ENCODE assay signal across 9 mouse cellular contexts in the genomic region with DNA sequence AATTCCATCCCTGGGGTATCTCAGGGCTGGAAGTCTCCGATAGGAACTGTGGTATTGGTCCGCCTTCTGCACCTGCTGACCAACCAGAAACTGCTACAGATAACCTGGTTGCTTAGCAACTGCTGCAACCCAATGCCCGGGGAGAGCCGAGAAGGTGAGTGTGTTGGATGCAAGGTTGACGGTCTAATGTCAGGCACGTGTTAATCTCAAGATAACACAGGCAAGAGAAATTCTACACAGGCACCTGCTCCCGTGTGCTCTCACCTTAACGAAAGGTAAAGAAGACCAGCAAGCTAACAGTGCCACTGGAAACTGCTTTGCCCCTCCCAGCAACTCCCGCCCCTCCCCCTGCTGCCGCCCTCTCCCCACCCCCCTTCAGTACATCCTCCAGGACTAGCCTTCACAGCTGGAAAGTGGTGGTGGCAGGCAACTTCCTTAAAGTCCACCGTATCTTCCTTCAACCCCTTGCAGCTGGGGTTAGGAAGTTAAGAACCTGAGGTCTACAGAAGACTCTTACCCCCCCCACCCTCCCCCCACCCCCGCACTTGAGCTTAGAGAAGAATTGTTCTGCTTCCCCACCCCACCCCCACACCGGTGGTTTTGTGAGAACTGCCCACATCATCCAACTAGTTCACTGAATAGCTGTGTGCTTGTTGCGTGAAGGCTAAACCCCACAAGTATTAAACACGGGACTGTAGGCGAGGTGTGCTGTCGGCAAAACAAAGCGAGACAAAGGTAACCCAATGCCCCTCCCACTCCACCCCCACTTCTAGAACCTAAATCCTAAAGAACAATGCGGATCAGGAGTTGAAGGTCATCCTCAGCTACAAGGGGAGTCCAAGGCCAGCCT. TPM values are rescaled to one million over a fixed set of nuclear protein-coding genes. Genes with fewer than 3 reads are reported as not detected.
DNase-seq lines count a peak whose midpoint lies in the region; ATAC-seq and TF ChIP-seq lines count a peak whose summit lies in the region.
"Had no signal": no experiment of that assay in that cellular context is flagged by ENCODE, and none has a peak within 500 bp of the region (broad histone marks: within the 10 kb centered on the region; RNA-seq: fewer than 3 reads in every experiment).

No protein-coding gene starts in this region.

- no peaks in the 10 kb centered on the region for H3K79me2 ChIP-seq in CH12.LX (replicated peaks; ENCODE audit: control insufficient read depth, extremely low read depth, insufficient read depth, poor library complexity, severe bottlenecking)

- no peak overlapping the region for H3K27ac ChIP-seq in heart, embryonic 13.5 days (replicated peaks)
- no peak overlapping the region for H3K27ac ChIP-seq in CH12.LX (ENCODE audit: insufficient read depth, low read depth)
- no peak overlapping the region for H3K27ac ChIP-seq in forebrain, embryonic 14.5 days (ENCODE audit: low read depth, low read length)
- no peak overlapping the region for H3K27ac ChIP-seq in liver, embryonic 14.5 days

- H3K27me3 ChIP-seq in heart, embryonic 13.5 days (replicated peaks) = no peaks in the 10 kb centered on the region
- H3K27me3 ChIP-seq in CH12.LX (replicated peaks) = peaks cover 9% of the 10 kb centered on the region
- H3K27me3 ChIP-seq in forebrain, embryonic 14.5 days (replicated peaks; ENCODE audit: control insufficient read depth, insufficient read depth, low read length) = no peaks in the 10 kb centered on the region
- H3K27me3 ChIP-seq in liver, embryonic 14.5 days (ENCODE audit: control insufficient read depth, insufficient read depth, low read length) = peaks cover 7% of the 10 kb centered on the region
- H3K27me3 ChIP-seq: Patski had no signal

- no peak overlapping the region; the same call in 1 of the 2 replicates for H3K4me3 ChIP-seq in heart, embryonic 13.5 days
- H3K4me3 ChIP-seq in CH12.LX (replicated peaks in 1 of 3; ENCODE audit: low read depth in 2 of 3, low read length in 2 of 3, poor library complexity in 1 of 3) = no peak overlapping the region
- H3K4me3 ChIP-seq in forebrain, embryonic 14.5 days (ENCODE audit: low read depth, low read length) = no peak overlapping the region
- no peak overlapping the region for H3K4me3 ChIP-seq in liver, embryonic 14.5 days (ENCODE audit: insufficient read depth in 1 of 2, low read depth in 2 of 2, low read length in 2 of 2)

- ATAC-seq in heart, embryonic 13.5 days (ENCODE audit: extremely low read depth, insufficient number of reproducible peaks, low FRiP score, low TSS enrichment) = no peak
- peak; percentile 66 for ATAC-seq in forebrain, embryonic 14.5 days
- ATAC-seq in liver, embryonic 14.5 days (ENCODE audit: insufficient read depth) = peak; percentile 32; the same call in 1 of the 2 replicates
- ATAC-seq: Patski had no signal

- H3K4me2 ChIP-seq in heart, embryonic 13.5 days = peak overlapping the region; percentile 42
- H3K4me2 ChIP-seq in CH12.LX (ENCODE audit: insufficient read depth, low read depth, poor library complexity, severe bottlenecking) = peak overlapping the region; percentile 25; the same call in 1 of the 2 replicates
- H3K4me2 ChIP-seq in forebrain, embryonic 14.5 days (ENCODE audit: low read length) = peak overlapping the region; percentile 9; the same call in 1 of the 2 replicates
- H3K4me2 ChIP-seq in liver, embryonic 14.5 days (ENCODE audit: low read depth) = no peak overlapping the region

- no peak for TF ChIP-seq EP300 in CH12.LX (IDR thresholded peaks at IDR 0.05; ENCODE audit: low read length)
- TF ChIP-seq EP300 in liver, embryonic 14.5 days (IDR thresholded peaks at IDR 0.05; ENCODE audit: low read depth) = no peak

- 23% methylated on average over 19 of the region's 19 CpGs for WGBS in heart, embryonic 13.5 days
- 14% methylated on average over 19 of the region's 19 CpGs for WGBS in forebrain, embryonic 14.5 days
- WGBS in liver, embryonic 14.5 days (ENCODE audit: insufficient replicate concordance) = 6% methylated on average over 19 of the region's 19 CpGs

- no peak overlapping the region for H3K9ac ChIP-seq in heart, embryonic 13.5 days
- no peak overlapping the region for H3K9ac ChIP-seq in CH12.LX (ENCODE audit: insufficient read depth, low read depth)
- H3K9ac ChIP-seq in forebrain, embryonic 14.5 days (ENCODE audit: low read length) = no peak overlapping the region
- no peak overlapping the region for H3K9ac ChIP-seq in liver, embryonic 14.5 days (replicated peaks)

- TF ChIP-seq CTCF in CH12.LX (conservative IDR thresholded peaks at IDR 0.05 in 1 of 2, IDR thresholded peaks at IDR 0.05 in 1 of 2; ENCODE audit: low read depth in 2 of 2, low read length in 2 of 2) = no peak
- TF ChIP-seq CTCF in liver, embryonic 14.5 days (IDR thresholded peaks at IDR 0.05; ENCODE audit: low read depth) = no peak

- in situ Hi-C loops in CH12.LX (cut with MboI; ENCODE audit: low pct_ligation_motif_present, low pct_unique_long_range_greater_than_20kb, low sequenced_read_pairs) = no loop called here

- H3K9me3 ChIP-seq in heart, embryonic 13.5 days = no peaks in the 10 kb centered on the region
- H3K9me3 ChIP-seq in CH12.LX (replicated peaks; ENCODE audit: low read length) = no peaks in the 10 kb centered on the region
- no peaks in the 10 kb centered on the region for H3K9me3 ChIP-seq in forebrain, embryonic 14.5 days (replicated peaks; ENCODE audit: control insufficient read depth, low read length)
- no peaks in the 10 kb centered on the region for H3K9me3 ChIP-seq in liver, embryonic 14.5 days (ENCODE audit: control insufficient read depth, low read length)

- no peak for TF ChIP-seq RAD21 in CH12.LX (IDR thresholded peaks at IDR 0.05; ENCODE audit: low read depth, low read length)

- dilution Hi-C loops in CH12.LX (cut with MboI; ENCODE audit: extremely low pct_ligation_motif_present, extremely low pct_unique_long_range_greater_than_20kb, low sequenced_read_pairs) = no loop called here

- TF ChIP-seq POLR2A in CH12.LX (IDR thresholded peaks at IDR 0.05; ENCODE audit: low read depth, low read length) = no peak

- no peak for DNase-seq in heart, adult 8-10 months (ENCODE audit: low spot score)
- DNase-seq in CH12.LX (ENCODE audit: extremely low read depth) = peak; percentile 17
- peak; percentile 41 for DNase-seq in forebrain, embryonic 14.5 days (ENCODE audit: low spot score)
- no peak for DNase-seq in liver, embryonic 14.5 days (ENCODE audit: low read depth in 3 of 3, low spot score in 3 of 3)
- DNase-seq in thymus, postnatal 4 days = peak; percentile 78
- no peak for DNase-seq in layer of hippocampus, adult 11-12 months (ENCODE audit: low spot score)
- DNase-seq in left cerebral cortex, adult 11 months (ENCODE audit: low spot score) = no peak

- peaks cover 58% of the 10 kb centered on the region for H3K4me1 ChIP-seq in heart, embryonic 13.5 days
- peaks cover 3 to 35% of the 10 kb centered on the region in 2 experiments; a peak in 2 of 4 replicates for H3K4me1 ChIP-seq in CH12.LX (ENCODE audit: control insufficient read depth in 1 of 2, insufficient read depth in 2 of 2)
- H3K4me1 ChIP-seq in forebrain, embryonic 14.5 days (ENCODE audit: control insufficient read depth, insufficient read depth, low read length) = no peaks in the 10 kb centered on the region; the same call in none of the 2 replicates
- H3K4me1 ChIP-seq in liver, embryonic 14.5 days (replicated peaks; ENCODE audit: control insufficient read depth in 2 of 2, insufficient read depth in 2 of 2, low read length in 1 of 2) = peaks cover 0 to 15% of the 10 kb centered on the region in 2 experiments; a peak in 2 of 4 replicates

- H3K36me3 ChIP-seq in heart, embryonic 13.5 days = no peaks in the 10 kb centered on the region
- H3K36me3 ChIP-seq in CH12.LX (replicated peaks in 1 of 2; ENCODE audit: control insufficient read depth in 1 of 2, insufficient read depth in 1 of 2, low read length in 1 of 2) = no peaks in the 10 kb centered on the region
- no peaks in the 10 kb centered on the region for H3K36me3 ChIP-seq in forebrain, embryonic 14.5 days (ENCODE audit: control insufficient read depth, insufficient read depth, low read length)
- H3K36me3 ChIP-seq in liver, embryonic 14.5 days (replicated peaks; ENCODE audit: control insufficient read depth, insufficient read depth, low read depth) = no peaks in the 10 kb centered on the region

TF ChIP-seq in CH12.LX, 34 proteins besides CTCF, POLR2A, EP300 and RAD21:
- TF ChIP-seq USF2 (conservative IDR thresholded peaks at IDR 0.05; ENCODE audit: low read depth, low read length) (no peak), ZC3H11A (IDR thresholded peaks at IDR 0.05; ENCODE audit: low read depth, low read length) (no peak), POLR2AphosphoS2 (IDR thresholded peaks at IDR 0.05; ENCODE audit: low read depth, low read length) (no peak), MEF2A (IDR thresholded peaks at IDR 0.05; ENCODE audit: borderline replicate concordance, low read depth, low read length) (no peak), BHLHE40 (IDR thresholded peaks at IDR 0.05; ENCODE audit: low read depth, low read length) (no peak), MXI1 (IDR thresholded peaks at IDR 0.05; ENCODE audit: low read depth, low read length) (no peak), ZKSCAN1 (IDR thresholded peaks at IDR 0.05; ENCODE audit: borderline replicate concordance, low read depth, low read length) (no peak), USF1 (IDR thresholded peaks at IDR 0.05; ENCODE audit: low read depth, low read length) (no peak), KAT2A (IDR thresholded peaks at IDR 0.05; ENCODE audit: insufficient replicate concordance, low read length) (no peak), ZNF384 (IDR thresholded peaks at IDR 0.05; ENCODE audit: low read depth, low read length) (no peak), PAX5 (IDR thresholded peaks at IDR 0.05; ENCODE audit: low read length) (no peak)

RNA-seq across cellular contexts. Expression of a gene that starts 44.1 kb away (rescaled TPM):
- polyA plus RNA-seq in heart, embryonic 13.5 days (2015; fragmentation: Nextera tagmentation; extraction: Ambion mirVana) = 55.9 and 60.9 TPM in 2 replicates
- total RNA-seq in heart, adult 8-10 months (2022) = 10 to 100 TPM; 30.4 to 34.8 (median 33.0) TPM
- total RNA-seq in CH12.LX (2012; rRNA removed) (19.5 and 20.3 TPM in 2 replicates), CH12.LX (2014; rRNA removed) (20.2 and 23.4 TPM in 2 replicates)
- polyA plus RNA-seq in CH12.LX (2012; ENCODE audit: insufficient read length, low read depth) = 32.9 and 37.3 TPM in 2 replicates
- 86.9 and 101 TPM in 2 replicates for polyA plus RNA-seq in forebrain, embryonic 14.5 days (2014; fragmentation: Nextera tagmentation; extraction: Ambion mirVana)
- polyA plus RNA-seq in liver, embryonic 14.5 days (2012; rRNA removed) = 2.8 and 4.7 TPM in 2 replicates
- 12.6 and 14.1 TPM in 2 replicates for polyA plus RNA-seq in liver, embryonic 14.5 days (2014; fragmentation: Nextera tagmentation; extraction: Ambion mirVana)

Comparison
In these comparisons a context has a peak if more than half of its experiments do, and no peak if none do; other contexts are left out.
1. DNase-seq: peak in CH12.LX (single experiment), forebrain, embryonic 14.5 days (single experiment) and thymus, postnatal 4 days (single experiment); none in heart, adult 8-10 months (single experiment), liver, embryonic 14.5 days (0 of 3), layer of hippocampus, adult 11-12 months (single experiment) and left cerebral cortex, adult 11 months (single experiment).